Comparison of ENCODE assay signal across 8 mouse cellular contexts in genomic region chr4:43964326-43964833, GRCm38 (mm10). TPM values are rescaled to one million over a fixed set of nuclear protein-coding genes. Genes with fewer than 3 reads are reported as not detected.
DNase-seq lines count a peak whose midpoint lies in the region; ATAC-seq and TF ChIP-seq lines count a peak whose summit lies in the region.

No protein-coding gene starts in this region.

- H3K9me3 ChIP-seq in kidney, embryonic 14.5 days (ENCODE audit: control insufficient read depth, low read length) = no peaks in the 10 kb centered on the region
- no peaks in the 10 kb centered on the region for H3K9me3 ChIP-seq in liver, embryonic 14.5 days (ENCODE audit: control insufficient read depth, low read length)
- no peaks in the 10 kb centered on the region for H3K9me3 ChIP-seq in forebrain, embryonic 11.5 days (ENCODE audit: control insufficient read depth, low read length)

- H3K4me3 ChIP-seq in kidney, embryonic 14.5 days (ENCODE audit: low read length) = no peak overlapping the region
- H3K4me3 ChIP-seq in liver, embryonic 14.5 days (ENCODE audit: insufficient read depth in 1 of 2, low read depth in 2 of 2, low read length in 2 of 2) = peak overlapping the region; percentile 12 to 25
- H3K4me3 ChIP-seq in forebrain, embryonic 11.5 days (ENCODE audit: low read depth, low read length) = no peak overlapping the region

- DNase-seq in kidney, adult 11 months = peak; percentile 36
- peak; percentile 69 to 81 (median 73) for DNase-seq in liver, embryonic 14.5 days (ENCODE audit: low read depth in 3 of 3, low spot score in 3 of 3)
- peak; percentile 74 to 81 for DNase-seq in spleen, postnatal 4 days (ENCODE audit: low spot score in 2 of 2)
- DNase-seq in urinary bladder, adult 18-20 months (ENCODE audit: low spot score in 2 of 2) = no peak
- no peak for DNase-seq in cerebellum, adult 9-11 months
- DNase-seq in forebrain, embryonic 11.5 days (ENCODE audit: low spot score) = no peak

- WGBS in kidney, embryonic 14.5 days = 64% methylated on average over 2 of the region's 2 CpGs
- 3% methylated on average over 2 of the region's 2 CpGs for WGBS in liver, embryonic 14.5 days (ENCODE audit: insufficient replicate concordance)
- WGBS in forebrain, embryonic 11.5 days = 48% methylated on average over 2 of the region's 2 CpGs

- TF ChIP-seq EP300 in liver, embryonic 14.5 days (IDR thresholded peaks at IDR 0.05; ENCODE audit: low read depth) = peak; percentile 85

- no peaks in the 10 kb centered on the region for H3K36me3 ChIP-seq in kidney, embryonic 14.5 days (ENCODE audit: control insufficient read depth, insufficient read depth, low read length)
- H3K36me3 ChIP-seq in liver, embryonic 14.5 days (replicated peaks; ENCODE audit: control insufficient read depth, insufficient read depth, low read depth) = no peaks in the 10 kb centered on the region
- no peaks in the 10 kb centered on the region for H3K36me3 ChIP-seq in forebrain, embryonic 11.5 days (ENCODE audit: control insufficient read depth, insufficient read depth, low read length)

- no peaks in the 10 kb centered on the region for H3K27me3 ChIP-seq in kidney, embryonic 14.5 days (ENCODE audit: control insufficient read depth, insufficient read depth, low read length)
- H3K27me3 ChIP-seq in liver, embryonic 14.5 days (ENCODE audit: control insufficient read depth, insufficient read depth, low read length) = no peaks in the 10 kb centered on the region
- H3K27me3 ChIP-seq in forebrain, embryonic 11.5 days (ENCODE audit: control insufficient read depth, insufficient read depth, low read length) = peaks cover 2% of the 10 kb centered on the region; the same call in 1 of the 2 replicates

- no peak overlapping the region for H3K27ac ChIP-seq in kidney, embryonic 14.5 days (ENCODE audit: low read depth, low read length)
- H3K27ac ChIP-seq in liver, embryonic 14.5 days = peak overlapping the region; percentile 53
- H3K27ac ChIP-seq in forebrain, embryonic 11.5 days (ENCODE audit: low read depth, low read length) = no peak overlapping the region

- no peak overlapping the region for H3K4me2 ChIP-seq in kidney, embryonic 14.5 days (replicated peaks; ENCODE audit: low read depth, low read length)
- peak overlapping the region; percentile 64 for H3K4me2 ChIP-seq in liver, embryonic 14.5 days (ENCODE audit: low read depth)
- no peak overlapping the region for H3K4me2 ChIP-seq in forebrain, embryonic 11.5 days (ENCODE audit: low read depth, low read length, severe bottlenecking)

- H3K9ac ChIP-seq in kidney, embryonic 14.5 days (ENCODE audit: low read depth, low read length) = no peak overlapping the region
- peak overlapping the region; percentile 23 for H3K9ac ChIP-seq in liver, embryonic 14.5 days (replicated peaks)
- no peak overlapping the region for H3K9ac ChIP-seq in forebrain, embryonic 11.5 days (ENCODE audit: low read length)

- peaks cover 28% of the 10 kb centered on the region for H3K4me1 ChIP-seq in kidney, embryonic 14.5 days (ENCODE audit: control insufficient read depth, insufficient read depth, low read length)
- peaks cover 75 to 82% of the 10 kb centered on the region in 2 experiments for H3K4me1 ChIP-seq in liver, embryonic 14.5 days (replicated peaks; ENCODE audit: control insufficient read depth in 2 of 2, insufficient read depth in 2 of 2, low read length in 1 of 2)
- peaks cover 3% of the 10 kb centered on the region; the same call in 1 of the 2 replicates for H3K4me1 ChIP-seq in forebrain, embryonic 11.5 days (replicated peaks; ENCODE audit: control insufficient read depth, insufficient read depth, low read length)

- no peak for ATAC-seq in kidney, embryonic 14.5 days (ENCODE audit: low FRiP score, low TSS enrichment)
- ATAC-seq in erythroid progenitor cell, adult 5-6 weeks (replicated peaks; ENCODE audit: low FRiP score, poor library complexity, severe bottlenecking) = peak; percentile 85
- ATAC-seq in liver, embryonic 14.5 days (ENCODE audit: insufficient read depth) = peak; percentile 87
- no peak for ATAC-seq in forebrain, embryonic 11.5 days (replicated peaks; ENCODE audit: low FRiP score)

- no peak for TF ChIP-seq CTCF in liver, embryonic 14.5 days (IDR thresholded peaks at IDR 0.05; ENCODE audit: low read depth)

RNA-seq across cellular contexts. Expression of gene Glipr2, which starts 7.2 kb away (rescaled TPM):
- polyA plus RNA-seq in kidney, embryonic 14.5 days (2014; fragmentation: Nextera tagmentation; extraction: Ambion mirVana) = 51.4 and 63.6 TPM in 2 replicates
- 9.6 and 20.2 TPM in 2 replicates for total RNA-seq in erythroid progenitor cell, adult 5-6 weeks (2015; ENCODE audit: low replicate concordance)
- total RNA-seq in erythroid progenitor cell, adult 5-6 weeks (2017; ENCODE audit: low replicate concordance) = 10.7 and 16.8 TPM in 2 replicates
- 17.1 and 19.2 TPM in 2 replicates for polyA plus RNA-seq in liver, embryonic 14.5 days (2012; rRNA removed)
- 46.6 and 48.8 TPM in 2 replicates for polyA plus RNA-seq in liver, embryonic 14.5 days (2014; fragmentation: Nextera tagmentation; extraction: Ambion mirVana)
- polyA plus RNA-seq in forebrain, embryonic 11.5 days (2014; fragmentation: Nextera tagmentation; extraction: Ambion mirVana) = 75.5 and 79.1 TPM in 2 replicates

RNA-seq across cellular contexts. Expression of gene Ccin, which starts 18.9 kb away (rescaled TPM):
- polyA plus RNA-seq in kidney, embryonic 14.5 days (2014; fragmentation: Nextera tagmentation; extraction: Ambion mirVana) = not detected in 2 replicates
- total RNA-seq in erythroid progenitor cell, adult 5-6 weeks (2015; ENCODE audit: low replicate concordance) = not detected in 2 replicates
- total RNA-seq in erythroid progenitor cell, adult 5-6 weeks (2017; ENCODE audit: low replicate concordance) = not detected in 2 replicates
- polyA plus RNA-seq in liver, embryonic 14.5 days (2012; rRNA removed) = 0.02 TPM in 1 of 2 replicates, not detected in the other
- polyA plus RNA-seq in liver, embryonic 14.5 days (2014; fragmentation: Nextera tagmentation; extraction: Ambion mirVana) = not detected in 2 replicates
- not detected in 2 replicates for polyA plus RNA-seq in forebrain, embryonic 11.5 days (2014; fragmentation: Nextera tagmentation; extraction: Ambion mirVana)

RNA-seq across cellular contexts. Expression of gene Clta, which starts 39.9 kb away (rescaled TPM):
- 242 and 272 TPM in 2 replicates for polyA plus RNA-seq in kidney, embryonic 14.5 days (2014; fragmentation: Nextera tagmentation; extraction: Ambion mirVana)
- total RNA-seq in erythroid progenitor cell, adult 5-6 weeks (2015; ENCODE audit: low replicate concordance) = 151 and 166 TPM in 2 replicates
- total RNA-seq in erythroid progenitor cell, adult 5-6 weeks (2017; ENCODE audit: low replicate concordance) = 108 and 147 TPM in 2 replicates
- 114 and 173 TPM in 2 replicates for polyA plus RNA-seq in liver, embryonic 14.5 days (2012; rRNA removed)
- 121 and 128 TPM in 2 replicates for polyA plus RNA-seq in liver, embryonic 14.5 days (2014; fragmentation: Nextera tagmentation; extraction: Ambion mirVana)
- polyA plus RNA-seq in forebrain, embryonic 11.5 days (2014; fragmentation: Nextera tagmentation; extraction: Ambion mirVana) = 211 and 223 TPM in 2 replicates

Comparison
In these comparisons a context has a peak if more than half of its experiments do, and no peak if none do; other contexts are left out.
1. DNase-seq: peak in kidney, adult 11 months (single experiment), liver, embryonic 14.5 days (3 of 3) and spleen, postnatal 4 days (2 of 2); none in urinary bladder, adult 18-20 months (0 of 2), cerebellum, adult 9-11 months (single experiment) and forebrain, embryonic 11.5 days (single experiment).
2. ATAC-seq: peak in erythroid progenitor cell, adult 5-6 weeks (single experiment) and liver, embryonic 14.5 days (single experiment); none in kidney, embryonic 14.5 days (single experiment) and forebrain, embryonic 11.5 days (single experiment).
3. H3K4me3 ChIP-seq: peak in liver, embryonic 14.5 days (2 of 2); none in kidney, embryonic 14.5 days (single experiment) and forebrain, embryonic 11.5 days (single experiment).